ENCODE assay signal across 9 mouse cellular contexts in genomic region chr2:26342044-26342443, GRCm38 (mm10). TPM values are rescaled to one million over a fixed set of nuclear protein-coding genes. Genes with fewer than 3 reads are reported as not detected.
DNase-seq lines count a peak whose midpoint lies in the region; ATAC-seq and TF ChIP-seq lines count a peak whose summit lies in the region.
"Had no signal": no experiment of that assay in that cellular context is flagged by ENCODE, and none has a peak within 500 bp of the region (broad histone marks: within the 10 kb centered on the region; RNA-seq: fewer than 3 reads in every experiment).

No protein-coding gene starts in this region.

- 33% methylated on average over 10 of the region's 10 CpGs for WGBS in intestine, embryonic 16.5 days
- 85% methylated on average over 10 of the region's 10 CpGs for WGBS in neural tube, embryonic 14.5 days

- no peaks in the 10 kb centered on the region for H3K9me3 ChIP-seq in intestine, embryonic 16.5 days (ENCODE audit: control insufficient read depth, low read length)
- no peaks in the 10 kb centered on the region for H3K9me3 ChIP-seq in neural tube, embryonic 14.5 days (ENCODE audit: control insufficient read depth, low read length)

- no peaks in the 10 kb centered on the region for H3K79me3 ChIP-seq in C2C12 (ENCODE audit: low read depth)

- H3ac ChIP-seq in C2C12 (ENCODE audit: control insufficient read depth, insufficient read length, low read depth), result no peak overlapping the region

- no peaks in the 10 kb centered on the region for H3K27me3 ChIP-seq in C2C12 (ENCODE audit: control insufficient read depth, insufficient read depth, insufficient read length)
- no peaks in the 10 kb centered on the region for H3K27me3 ChIP-seq in intestine, embryonic 16.5 days (replicated peaks; ENCODE audit: control insufficient read depth, insufficient read depth, low read length)
- H3K27me3 ChIP-seq in neural tube, embryonic 14.5 days (ENCODE audit: control insufficient read depth, insufficient read depth, low read length), result no peaks in the 10 kb centered on the region

- peak overlapping the region; percentile 62 for H3K27ac ChIP-seq in intestine, embryonic 16.5 days (ENCODE audit: low read length)
- H3K27ac ChIP-seq in neural tube, embryonic 14.5 days (ENCODE audit: low read depth, low read length), result 0 out of 2 replicates have a peak overlapping the region, but pooled peaks have one; percentile 22
- H3K27ac ChIP-seq: macrophage had no signal

- no peaks in the 10 kb centered on the region for H3K79me2 ChIP-seq in C2C12 (ENCODE audit: control insufficient read depth, insufficient read depth)

- 0 out of 2 replicates have a peak overlapping the region, but pooled peaks have one; percentile 25 for H3K9ac ChIP-seq in intestine, embryonic 16.5 days (ENCODE audit: low read depth, low read length)
- no peak overlapping the region for H3K9ac ChIP-seq in neural tube, embryonic 14.5 days (replicated peaks; ENCODE audit: low read depth, low read length)

- H3K36me3 ChIP-seq in C2C12 (ENCODE audit: control insufficient read depth, insufficient read depth), result peaks cover 12% of the 10 kb centered on the region
- no peaks in the 10 kb centered on the region for H3K36me3 ChIP-seq in intestine, embryonic 16.5 days (ENCODE audit: control insufficient read depth, insufficient read depth, low read length)
- H3K36me3 ChIP-seq in neural tube, embryonic 14.5 days (ENCODE audit: control insufficient read depth, insufficient read depth, low read length), result peaks cover 76% of the 10 kb centered on the region

- no peak overlapping the region for H3K4me3 ChIP-seq in C2C12 (ENCODE audit: insufficient read depth, poor library complexity, severe bottlenecking)
- H3K4me3 ChIP-seq in intestine, embryonic 16.5 days (ENCODE audit: low read length), result no peak overlapping the region
- no peak overlapping the region for H3K4me3 ChIP-seq in neural tube, embryonic 14.5 days (ENCODE audit: low read depth, low read length)

- ATAC-seq in intestine, embryonic 16.5 days, result peak; percentile 78
- ATAC-seq in neural tube, embryonic 14.5 days (ENCODE audit: low read depth), result no peak

- peaks cover 11% of the 10 kb centered on the region for H3K4me1 ChIP-seq in intestine, embryonic 16.5 days (ENCODE audit: control insufficient read depth, insufficient read depth, low read length)
- no peaks in the 10 kb centered on the region for H3K4me1 ChIP-seq in neural tube, embryonic 14.5 days (ENCODE audit: control insufficient read depth, insufficient read depth, low read length)

- no peak for TF ChIP-seq CTCF in C2C12 (IDR thresholded peaks at IDR 0.05; ENCODE audit: control insufficient read depth, insufficient read depth, insufficient read length)

- intact Hi-C loops in left cerebral cortex, postnatal 14 days (cut with DNase I), result no loop called here

- DNase-seq in MN1 (ENCODE audit: low spot score), result peak; percentile 55
- peak; percentile 72 for DNase-seq in gastrocnemius, postnatal 10 days
- DNase-seq in left cerebral cortex, postnatal 14 days (ENCODE audit: low spot score in 2 of 2), result peak; percentile 77 to 93
- no peak for DNase-seq in thymus, postnatal 0 days (ENCODE audit: low spot score)
- no peak for DNase-seq in thymus, postnatal 25 days

- H3K4me2 ChIP-seq in intestine, embryonic 16.5 days (ENCODE audit: low read depth, low read length), result no peak overlapping the region
- no peak overlapping the region for H3K4me2 ChIP-seq in neural tube, embryonic 14.5 days (ENCODE audit: low read depth, low read length)

TF ChIP-seq in C2C12, 6 proteins besides CTCF, POLR2A, EP300 and RAD21:
- no peak for TF ChIP-seq MYOG (IDR thresholded peaks at IDR 0.05; ENCODE audit: control insufficient read depth, extremely low read depth, insufficient read length)
- TF ChIP-seq MYOD1 (IDR thresholded peaks at IDR 0.05; ENCODE audit: control insufficient read depth, insufficient read length, low read depth), result peak; percentile 66
- no peak for TF ChIP-seq CEBPB (IDR thresholded peaks at IDR 0.05; ENCODE audit: low read depth)
- TF ChIP-seq FOSL1 (IDR thresholded peaks at IDR 0.05; ENCODE audit: insufficient read depth, low read length, poor library complexity, severe bottlenecking), result no peak
- peak; percentile 4 for TF ChIP-seq USF1 (IDR thresholded peaks at IDR 0.05; ENCODE audit: low read depth)

RNA-seq across cellular contexts. Expression of gene Dnlz, which starts 9.9 kb away (rescaled TPM):
- 35.6 TPM for polyA plus RNA-seq in C2C12 (2012; fragmentation: generic; extraction: Trizol)
- total RNA-seq in gastrocnemius, postnatal 10 days (2021), result 10 to 100 TPM; 18.0 to 18.9 TPM
- polyA plus RNA-seq in intestine, embryonic 16.5 days (2015; fragmentation: Nextera tagmentation; extraction: Ambion mirVana), result 23.3 and 24.1 TPM in 2 replicates
- total RNA-seq in left cerebral cortex, postnatal 14 days (2021), result 10 to 100 TPM; 25.4 to 28.8 TPM
- 26.6 and 31.0 TPM in 2 replicates for polyA plus RNA-seq in neural tube, embryonic 14.5 days (2014; fragmentation: Nextera tagmentation; extraction: Ambion mirVana)
- 22.2 and 24.5 TPM in 2 replicates for polyA plus RNA-seq in thymus, postnatal 0 days (2015; fragmentation: Nextera tagmentation; extraction: Ambion mirVana)

RNA-seq across cellular contexts. Expression of gene Card9, which starts 18.7 kb away (rescaled TPM):
- 0.20 TPM for polyA plus RNA-seq in C2C12 (2012; fragmentation: generic; extraction: Trizol)
- 1 to 10 TPM in 1 of 2 experiments, under 1 TPM in 1; 0.82 to 1.5 TPM for total RNA-seq in gastrocnemius, postnatal 10 days (2021)
- polyA plus RNA-seq in intestine, embryonic 16.5 days (2015; fragmentation: Nextera tagmentation; extraction: Ambion mirVana), result 0.86 and 1.1 TPM in 2 replicates
- 1 to 10 TPM; 2.4 to 2.8 TPM for total RNA-seq in left cerebral cortex, postnatal 14 days (2021)
- polyA plus RNA-seq in neural tube, embryonic 14.5 days (2014; fragmentation: Nextera tagmentation; extraction: Ambion mirVana), result 1.5 and 1.7 TPM in 2 replicates
- 15.9 and 17.1 TPM in 2 replicates for polyA plus RNA-seq in thymus, postnatal 0 days (2015; fragmentation: Nextera tagmentation; extraction: Ambion mirVana)

RNA-seq across cellular contexts. Expression of gene Gpsm1, which starts 26.7 kb away (rescaled TPM):
- polyA plus RNA-seq in C2C12 (2012; fragmentation: generic; extraction: Trizol), result 20.6 TPM
- 10 to 100 TPM; 12.9 to 16.6 TPM for total RNA-seq in gastrocnemius, postnatal 10 days (2021)
- polyA plus RNA-seq in intestine, embryonic 16.5 days (2015; fragmentation: Nextera tagmentation; extraction: Ambion mirVana), result 22.6 and 23.2 TPM in 2 replicates
- 10 to 100 TPM; 60.7 to 64.2 TPM for total RNA-seq in left cerebral cortex, postnatal 14 days (2021)
- polyA plus RNA-seq in neural tube, embryonic 14.5 days (2014; fragmentation: Nextera tagmentation; extraction: Ambion mirVana), result 92.0 and 94.8 TPM in 2 replicates
- polyA plus RNA-seq in thymus, postnatal 0 days (2015; fragmentation: Nextera tagmentation; extraction: Ambion mirVana), result 12.5 and 13.7 TPM in 2 replicates

RNA-seq across cellular contexts. Expression of gene Snapc4, which starts 38.4 kb away (rescaled TPM):
- 11.7 TPM for polyA plus RNA-seq in C2C12 (2012; fragmentation: generic; extraction: Trizol)
- 10 to 100 TPM; 11.1 to 14.5 TPM for total RNA-seq in gastrocnemius, postnatal 10 days (2021)
- polyA plus RNA-seq in intestine, embryonic 16.5 days (2015; fragmentation: Nextera tagmentation; extraction: Ambion mirVana), result 19.1 and 20.8 TPM in 2 replicates
- 10 to 100 TPM; 66.3 to 68.0 TPM for total RNA-seq in left cerebral cortex, postnatal 14 days (2021)
- polyA plus RNA-seq in neural tube, embryonic 14.5 days (2014; fragmentation: Nextera tagmentation; extraction: Ambion mirVana), result 30.9 and 32.4 TPM in 2 replicates
- 14.2 and 19.4 TPM in 2 replicates for polyA plus RNA-seq in thymus, postnatal 0 days (2015; fragmentation: Nextera tagmentation; extraction: Ambion mirVana)

RNA-seq across cellular contexts. Expression of gene Entr1, which starts 47.1 kb away (rescaled TPM):
- 49.1 TPM for polyA plus RNA-seq in C2C12 (2012; fragmentation: generic; extraction: Trizol)
- 10 to 100 TPM; 25.7 to 35.3 TPM for total RNA-seq in gastrocnemius, postnatal 10 days (2021)
- 80.4 and 88.4 TPM in 2 replicates for polyA plus RNA-seq in intestine, embryonic 16.5 days (2015; fragmentation: Nextera tagmentation; extraction: Ambion mirVana)
- total RNA-seq in left cerebral cortex, postnatal 14 days (2021), result 100 to 1,000 TPM; 172 to 175 TPM
- polyA plus RNA-seq in neural tube, embryonic 14.5 days (2014; fragmentation: Nextera tagmentation; extraction: Ambion mirVana), result 147 and 152 TPM in 2 replicates
- 164 and 184 TPM in 2 replicates for polyA plus RNA-seq in thymus, postnatal 0 days (2015; fragmentation: Nextera tagmentation; extraction: Ambion mirVana)

Comparison
In these comparisons a context has a peak if more than half of its experiments do, and no peak if none do; other contexts are left out.
1. DNase-seq: peak in MN1 (single experiment), gastrocnemius, postnatal 10 days (single experiment) and left cerebral cortex, postnatal 14 days (2 of 2); none in thymus, postnatal 0 days (single experiment) and thymus, postnatal 25 days (single experiment).